Mouse (Mus musculus) frontal cortex, postnatal 25 days (tissue): Measurements from ENCODE around the gene Gpsm2.
"Not testable (repeated sequence)": the region's sequence is repeated elsewhere in the genome, so short reads cannot be mapped to it uniquely, and the experiment has no call there.

Experiments used
- DNase-seq, 2 experiments: peaks; one replicate each; pipeline ENCODE4 v3.0.0; 2022; ENCODE audit warnings: low spot score in 2 of 2

The Gpsm2 gene

GRCm38 (mm10) chr3:108655486-108655885 is 66.6 kb downstream of the Gpsm2 start:
- DNase-seq = no peak

- no peak for DNase-seq
Measured at GRCm38 (mm10) chr3:108654566-108654965, 67.5 kb downstream of the Gpsm2 start.

GRCm38 (mm10) chr3:108653710-108654379 is 68.3 kb downstream of the Gpsm2 start, which contains the start of gene Clcc1:
Gene Clcc1, plus strand, starts transcription at chr3:108653913.
- DNase-seq = peak; percentile 93 to 95

- no peak for DNase-seq
Measured at GRCm38 (mm10) chr3:108652866-108653642, 69.1 kb downstream of the Gpsm2 start.

- DNase-seq = not testable (repeated sequence)
Measured at GRCm38 (mm10) chr3:108647681-108648080, 74.4 kb downstream of the Gpsm2 start.

GRCm38 (mm10) chr3:108646036-108646435 is 76.1 kb downstream of the Gpsm2 start:
- no peak for DNase-seq

GRCm38 (mm10) chr3:108644856-108645255 is 77.3 kb downstream of the Gpsm2 start:
- DNase-seq = no peak

- no peak for DNase-seq
Measured at GRCm38 (mm10) chr3:108640998-108641397, 81.1 kb downstream of the Gpsm2 start.

- no peak for DNase-seq
Measured at GRCm38 (mm10) chr3:108639412-108639811, 82.7 kb downstream of the Gpsm2 start.

GRCm38 (mm10) chr3:108634761-108635160 is 87.3 kb downstream of the Gpsm2 start:
- no peak for DNase-seq
